Mouse (Mus musculus) fat pad, adult 2 months (tissue): ENCODE results near the gene Gm38394.

ENCODE experiments used
- DNase-seq: peaks from one replicate; pipeline ENCODE4 v3.0.0-alpha.2; 2011; ENCODE audit warnings: low read depth, low spot score; ENCODE audit errors: extremely low read depth

The Gm38394 gene

GRCm38 (mm10) chr1:133664203-133664970 is 3.3 kb upstream of the Gm38394 start:
- DNase-seq, result no peak

- DNase-seq, result no peak
Observed at GRCm38 (mm10) chr1:133663427-133663826, 2.3 kb upstream of the Gm38394 start.

GRCm38 (mm10) chr1:133662941-133663340 is 1.8 kb upstream of the Gm38394 start:
- no peak for DNase-seq

- DNase-seq, result no peak
Observed at GRCm38 (mm10) chr1:133660466-133661202, 484 bp downstream of the Gm38394 start, which contains the start of gene Zbed6. TSS of gene Zbed6 (minus strand) at chr1:133660885.

- no peak for DNase-seq
Observed at GRCm38 (mm10) chr1:133658878-133659277, 2.2 kb downstream of the Gm38394 start.

GRCm38 (mm10) chr1:133656811-133657210 is 4.3 kb downstream of the Gm38394 start:
- DNase-seq, result no peak

- DNase-seq, result no peak
Observed at GRCm38 (mm10) chr1:133653033-133653432, 8.1 kb downstream of the Gm38394 start.

GRCm38 (mm10) chr1:133650288-133651055 is 10.6 kb downstream of the Gm38394 start:
- no peak for DNase-seq

- DNase-seq, result no peak
Observed at GRCm38 (mm10) chr1:133645652-133646051, 15.5 kb downstream of the Gm38394 start.

GRCm38 (mm10) chr1:133641163-133641562 is 20.0 kb downstream of the Gm38394 start:
- DNase-seq, result no peak

GRCm38 (mm10) chr1:133638517-133638916 is 22.6 kb downstream of the Gm38394 start:
- DNase-seq, result no peak

- no peak for DNase-seq
Observed at GRCm38 (mm10) chr1:133632168-133632567, 28.9 kb downstream of the Gm38394 start.

GRCm38 (mm10) chr1:133625052-133625451 is 36.1 kb downstream of the Gm38394 start:
- no peak for DNase-seq

GRCm38 (mm10) chr1:133618311-133618710 is 42.8 kb downstream of the Gm38394 start:
- no peak for DNase-seq

GRCm38 (mm10) chr1:133617908-133618307 is 43.2 kb downstream of the Gm38394 start:
- no peak for DNase-seq

GRCm38 (mm10) chr1:133613817-133614216 is 47.3 kb downstream of the Gm38394 start:
- DNase-seq, result no peak

- DNase-seq, result no peak
Observed at GRCm38 (mm10) chr1:133611436-133611835, 49.7 kb downstream of the Gm38394 start.

GRCm38 (mm10) chr1:133610601-133611000 is 50.5 kb downstream of the Gm38394 start:
- DNase-seq, result no peak

- peak; percentile 74 for DNase-seq
Observed at GRCm38 (mm10) chr1:133609771-133610502, 51.2 kb downstream of the Gm38394 start, which contains the start of gene Snrpe. TSS of gene Snrpe (minus strand) at chr1:133610291.

GRCm38 (mm10) chr1:133603174-133603573 is 57.9 kb downstream of the Gm38394 start:
- no peak for DNase-seq
